ENCODE assay signal across 10 mouse cellular contexts in genomic region chr2:166735469-166736001, GRCm38 (mm10). TPM values are rescaled to one million over a fixed set of nuclear protein-coding genes. Genes with fewer than 3 reads are reported as not detected.
A peak's percentile ranks its signal among the peaks of the same experiment; 100 is the strongest.
DNase-seq lines count a peak whose midpoint lies in the region; ATAC-seq and TF ChIP-seq lines count a peak whose summit lies in the region.
"Had no signal": no experiment of that assay in that cellular context is flagged by ENCODE, and none has a peak within 500 bp of the region (broad histone marks: within the 10 kb centered on the region; RNA-seq: fewer than 3 reads in every experiment).

No protein-coding gene starts in this region.

- H3K4me1 ChIP-seq in lung, embryonic 14.5 days (ENCODE audit: insufficient read depth): no peaks in the 10 kb centered on the region
- no peaks in the 10 kb centered on the region for H3K4me1 ChIP-seq in lung, postnatal 0 days (ENCODE audit: insufficient read depth, low read depth, low read length)
- H3K4me1 ChIP-seq in forebrain, embryonic 16.5 days (replicated peaks; ENCODE audit: control insufficient read depth, insufficient read depth, low read length): peaks cover 3% of the 10 kb centered on the region
- 0 out of 2 replicates have a peak, but pooled peaks cover 5% of the 10 kb centered on the region for H3K4me1 ChIP-seq in limb, embryonic 14.5 days (ENCODE audit: control insufficient read depth, insufficient read depth, low read length)
- H3K4me1 ChIP-seq in stomach, postnatal 0 days (replicated peaks; ENCODE audit: control insufficient read depth, insufficient read depth): no peaks in the 10 kb centered on the region

- TF ChIP-seq EP300 in lung, postnatal 0 days (IDR thresholded peaks at IDR 0.05): no peak
- no peak for TF ChIP-seq EP300 in stomach, postnatal 0 days (optimal IDR thresholded peaks at IDR 0.05)

- H3K9ac ChIP-seq in lung, embryonic 14.5 days: no peak overlapping the region
- no peak overlapping the region for H3K9ac ChIP-seq in lung, postnatal 0 days (replicated peaks; ENCODE audit: low read depth)
- H3K9ac ChIP-seq in forebrain, embryonic 16.5 days (replicated peaks; ENCODE audit: low read depth, low read length): peak overlapping the region; percentile 22; the same call in 1 of the 2 replicates
- H3K9ac ChIP-seq in limb, embryonic 14.5 days (ENCODE audit: low read depth, low read length, severe bottlenecking): no peak overlapping the region
- H3K9ac ChIP-seq in stomach, postnatal 0 days (ENCODE audit: low read length): no peak overlapping the region

- H3K4me3 ChIP-seq in lung, embryonic 14.5 days (ENCODE audit: low read depth, low read length): no peak overlapping the region
- H3K4me3 ChIP-seq in lung, postnatal 0 days (ENCODE audit: low read depth, low read length): no peak overlapping the region
- H3K4me3 ChIP-seq in forebrain, embryonic 16.5 days (replicated peaks; ENCODE audit: low read length): no peak overlapping the region
- 0 out of 2 replicates have a peak overlapping the region, but pooled peaks have one; percentile 9 for H3K4me3 ChIP-seq in limb, embryonic 14.5 days (replicated peaks; ENCODE audit: low read length)
- H3K4me3 ChIP-seq in stomach, postnatal 0 days (ENCODE audit: low read depth, low read length): no peak overlapping the region

- peak overlapping the region; percentile 5; the same call in 1 of the 2 replicates for H3K4me2 ChIP-seq in lung, embryonic 14.5 days
- H3K4me2 ChIP-seq in lung, postnatal 0 days (replicated peaks; ENCODE audit: low read depth, low read length): no peak overlapping the region
- peak overlapping the region; percentile 24 for H3K4me2 ChIP-seq in forebrain, embryonic 16.5 days (ENCODE audit: low read length)
- H3K4me2 ChIP-seq in limb, embryonic 14.5 days (replicated peaks; ENCODE audit: low read depth, low read length, severe bottlenecking): peak overlapping the region; percentile 32
- peak overlapping the region; percentile 30; the same call in 1 of the 2 replicates for H3K4me2 ChIP-seq in stomach, postnatal 0 days (replicated peaks; ENCODE audit: low read depth)

- peak; percentile 64 for DNase-seq in lung, embryonic 14.5 days
- no peak for DNase-seq in lung, postnatal 0 days (ENCODE audit: low spot score)
- peak; percentile 66 for DNase-seq in limb, embryonic 14.5 days (ENCODE audit: low spot score)
- DNase-seq in stomach, postnatal 0 days (ENCODE audit: low spot score): no peak
- no peak for DNase-seq in frontal cortex, postnatal 10 days (ENCODE audit: low spot score in 2 of 2)
- DNase-seq in cerebellum, postnatal 25 days: no peak
- DNase-seq in urinary bladder, postnatal 4 days (ENCODE audit: low spot score in 2 of 2): no peak
- DNase-seq: gastrocnemius, postnatal 36 days had no signal

- no peak for TF ChIP-seq POLR2A in limb, embryonic 14.5 days (IDR thresholded peaks at IDR 0.05; ENCODE audit: borderline replicate concordance, extremely low read depth, insufficient read depth, insufficient read length)

- 24% methylated on average over 15 of the region's 15 CpGs for WGBS in lung, embryonic 14.5 days
- 42% methylated on average over 15 of the region's 15 CpGs for WGBS in lung, postnatal 0 days
- WGBS in forebrain, embryonic 16.5 days: 30% methylated on average over 15 of the region's 15 CpGs
- 9% methylated on average over 15 of the region's 15 CpGs for WGBS in limb, embryonic 14.5 days
- 23% methylated on average over 15 of the region's 15 CpGs for WGBS in stomach, postnatal 0 days

- no peak for TF ChIP-seq CTCF in lung, embryonic 14.5 days (IDR thresholded peaks at IDR 0.05; ENCODE audit: low read depth)
- no peak for TF ChIP-seq CTCF in lung, postnatal 0 days (IDR thresholded peaks at IDR 0.05)
- no peak for TF ChIP-seq CTCF in stomach, postnatal 0 days (IDR thresholded peaks at IDR 0.05; ENCODE audit: low read depth)

- no peaks in the 10 kb centered on the region for H3K27me3 ChIP-seq in lung, embryonic 14.5 days (ENCODE audit: insufficient read depth, low read length)
- H3K27me3 ChIP-seq in lung, postnatal 0 days (replicated peaks; ENCODE audit: insufficient read depth, low read length): no peaks in the 10 kb centered on the region
- no peaks in the 10 kb centered on the region for H3K27me3 ChIP-seq in forebrain, embryonic 16.5 days (replicated peaks; ENCODE audit: control insufficient read depth, insufficient read depth, low read length)
- no peaks in the 10 kb centered on the region for H3K27me3 ChIP-seq in limb, embryonic 14.5 days (ENCODE audit: control insufficient read depth, insufficient read depth, low read length)
- H3K27me3 ChIP-seq in stomach, postnatal 0 days (ENCODE audit: control insufficient read depth, insufficient read depth, low read length): no peaks in the 10 kb centered on the region

- no peaks in the 10 kb centered on the region for H3K36me3 ChIP-seq in lung, embryonic 14.5 days (ENCODE audit: insufficient read depth)
- no peaks in the 10 kb centered on the region for H3K36me3 ChIP-seq in lung, postnatal 0 days (ENCODE audit: insufficient read depth, low read length)
- H3K36me3 ChIP-seq in forebrain, embryonic 16.5 days (ENCODE audit: control insufficient read depth, insufficient read depth): no peaks in the 10 kb centered on the region
- H3K36me3 ChIP-seq in limb, embryonic 14.5 days (ENCODE audit: control insufficient read depth, insufficient read depth, low read length): no peaks in the 10 kb centered on the region
- no peaks in the 10 kb centered on the region for H3K36me3 ChIP-seq in stomach, postnatal 0 days (ENCODE audit: control insufficient read depth, insufficient read depth, low read length)
- H3K36me3 ChIP-seq: G1E had no signal

- H3K27ac ChIP-seq in lung, embryonic 14.5 days (ENCODE audit: low read depth): no peak overlapping the region
- H3K27ac ChIP-seq in lung, postnatal 0 days (ENCODE audit: low read length): no peak overlapping the region
- peak overlapping the region; percentile 51 for H3K27ac ChIP-seq in forebrain, embryonic 16.5 days (ENCODE audit: low read length)
- peak overlapping the region; percentile 68; the same call in 1 of the 2 replicates for H3K27ac ChIP-seq in limb, embryonic 14.5 days (replicated peaks; ENCODE audit: low read depth, low read length)
- H3K27ac ChIP-seq in stomach, postnatal 0 days (replicated peaks): no peak overlapping the region

- no peak for ATAC-seq in lung, embryonic 14.5 days (ENCODE audit: insufficient read depth)
- ATAC-seq in lung, postnatal 0 days: no peak
- ATAC-seq in forebrain, embryonic 16.5 days: no peak
- ATAC-seq in limb, embryonic 14.5 days (ENCODE audit: low FRiP score, low read depth): 0 out of 2 replicates have a peak, but pooled peaks have one; percentile 42
- no peak for ATAC-seq in stomach, postnatal 0 days (ENCODE audit: low FRiP score, low TSS enrichment)

- no peaks in the 10 kb centered on the region for H3K9me3 ChIP-seq in lung, embryonic 14.5 days (ENCODE audit: low read depth, low read length)
- H3K9me3 ChIP-seq in lung, postnatal 0 days (ENCODE audit: low read length): no peaks in the 10 kb centered on the region
- H3K9me3 ChIP-seq in forebrain, embryonic 16.5 days (ENCODE audit: control insufficient read depth, low read length): no peaks in the 10 kb centered on the region
- no peaks in the 10 kb centered on the region for H3K9me3 ChIP-seq in limb, embryonic 14.5 days (ENCODE audit: control insufficient read depth, low read length)
- no peaks in the 10 kb centered on the region for H3K9me3 ChIP-seq in stomach, postnatal 0 days (ENCODE audit: control insufficient read depth, low read length)
- H3K9me3 ChIP-seq: G1E had no signal

RNA-seq across cellular contexts. Expression of gene Prex1, which starts 21.9 kb away (rescaled TPM):
- 12.9 and 13.8 TPM in 2 replicates for polyA plus RNA-seq in lung, embryonic 14.5 days (2014; fragmentation: Nextera tagmentation; extraction: Ambion mirVana)
- 6.9 and 7.5 TPM in 2 replicates for polyA plus RNA-seq in lung, postnatal 0 days (2015; fragmentation: Nextera tagmentation; extraction: Ambion mirVana)
- polyA plus RNA-seq in forebrain, embryonic 16.5 days (2015; fragmentation: Nextera tagmentation; extraction: Ambion mirVana): 38.5 and 40.5 TPM in 2 replicates
- 27.9 and 38.5 TPM in 2 replicates for polyA plus RNA-seq in limb, embryonic 14.5 days (2012; rRNA removed)
- 20.1 and 21.1 TPM in 2 replicates for polyA plus RNA-seq in limb, embryonic 14.5 days (2014; fragmentation: Nextera tagmentation; extraction: Ambion mirVana)
- 12.0 and 12.8 TPM in 2 replicates for polyA plus RNA-seq in stomach, postnatal 0 days (2015; fragmentation: Nextera tagmentation; extraction: Ambion mirVana)

RNA-seq across cellular contexts. Expression of gene Trp53rkb, which starts 56.8 kb away (rescaled TPM):
- polyA plus RNA-seq in lung, embryonic 14.5 days (2014; fragmentation: Nextera tagmentation; extraction: Ambion mirVana): 7.3 and 10.9 TPM in 2 replicates
- 4.2 and 4.8 TPM in 2 replicates for polyA plus RNA-seq in lung, postnatal 0 days (2015; fragmentation: Nextera tagmentation; extraction: Ambion mirVana)
- polyA plus RNA-seq in forebrain, embryonic 16.5 days (2015; fragmentation: Nextera tagmentation; extraction: Ambion mirVana): 8.7 and 9.0 TPM in 2 replicates
- 7.7 and 10.3 TPM in 2 replicates for polyA plus RNA-seq in limb, embryonic 14.5 days (2012; rRNA removed)
- polyA plus RNA-seq in limb, embryonic 14.5 days (2014; fragmentation: Nextera tagmentation; extraction: Ambion mirVana): 8.0 and 10.8 TPM in 2 replicates
- polyA plus RNA-seq in stomach, postnatal 0 days (2015; fragmentation: Nextera tagmentation; extraction: Ambion mirVana): 3.8 and 4.8 TPM in 2 replicates

Comparison
In these comparisons a context has a peak if more than half of its experiments do, and no peak if none do; other contexts are left out.
1. DNase-seq: peak in lung, embryonic 14.5 days (single experiment) and limb, embryonic 14.5 days (single experiment); none in lung, postnatal 0 days (single experiment), stomach, postnatal 0 days (single experiment), frontal cortex, postnatal 10 days (0 of 2), cerebellum, postnatal 25 days (0 of 2) and urinary bladder, postnatal 4 days (0 of 2).
2. H3K27ac ChIP-seq: peak in forebrain, embryonic 16.5 days (single experiment) and limb, embryonic 14.5 days (single experiment); none in lung, embryonic 14.5 days (single experiment), lung, postnatal 0 days (single experiment) and stomach, postnatal 0 days (single experiment).